Mouse (Mus musculus) hindbrain, postnatal 0 days (tissue): ENCODE results near the gene Gm15517. TPM values are rescaled to one million over a fixed set of nuclear protein-coding genes. Genes with fewer than 3 reads are reported as not detected.
"Not testable (repeated sequence)": the region's sequence is repeated elsewhere in the genome, so short reads cannot be mapped to it uniquely, and the experiment has no call there.

Experiments used
- ATAC-seq: fragments of 200-750 bp; cut with Nextera tagmentation; 2 replicates; pipeline ENCODE4 v1.8.0; 2017; ENCODE audit warnings: mild to moderate bottlenecking, moderate TSS enrichment, moderate library complexity
- DNase-seq: peaks from one replicate; pipeline ENCODE4 v3.0.0-alpha.2; 2015; ENCODE audit warnings: low spot score
- H3K27ac ChIP-seq: fragments of 300-500 bp; sonication (generic); 2 replicates; pipeline ENCODE4 v1.5.1; 2014; ENCODE audit warnings: mild to moderate bottlenecking
- H3K27me3 ChIP-seq: fragments of 300-500 bp; sonication (generic); 2 replicates; pipeline ENCODE4 v1.6.1; 2014; ENCODE audit warnings: low read length, mixed read lengths; ENCODE audit not compliant: insufficient read depth
- H3K36me3 ChIP-seq: fragments of 300-500 bp; sonication (generic); 2 replicates; pipeline ENCODE4 v1.6.1; 2014; ENCODE audit warnings: low read length, mixed read lengths; ENCODE audit not compliant: insufficient read depth
- H3K4me1 ChIP-seq: fragments of 300-500 bp; sonication (generic); 2 replicates; pipeline ENCODE4 v1.6.1; 2014; ENCODE audit warnings: antibody characterized with exemption, low read length, mixed read lengths; ENCODE audit not compliant: insufficient read depth
- H3K4me2 ChIP-seq: fragments of 300-500 bp; sonication (generic); 2 replicates; pipeline ENCODE4 v1.6.1; 2014; ENCODE audit warnings: low read depth, mild to moderate bottlenecking, low read length, moderate library complexity, mixed read lengths
- H3K4me3 ChIP-seq: fragments of 300-500 bp; sonication (generic); 2 replicates; pipeline ENCODE4 v1.5.1; 2014; ENCODE audit warnings: low read length
- H3K9ac ChIP-seq: fragments of 300-500 bp; sonication (generic); replicated peaks from 2 replicates; pipeline ENCODE4 v1.6.1; 2014; ENCODE audit warnings: mild to moderate bottlenecking, low read length, moderate library complexity, mixed read lengths
- H3K9me3 ChIP-seq: fragments of 300-500 bp; sonication (generic); 2 replicates; pipeline ENCODE4 v1.6.1; 2016; ENCODE audit warnings: low read length, mixed read lengths
- CTCF ChIP-seq: IDR thresholded peaks from 2 replicates; pipeline ENCODE4 v1.5.1; 2016; ENCODE audit warnings: antibody characterized with exemption, control low read depth, low read depth
- whole genome bisulfite sequencing: fragments of 180-500 bp; shearing (Covaris S2); extraction: QIAGEN DNeasy Blood & Tissue Kit; methylation state at CpG from one replicate; pipeline ENCODE4 v1.1.7; 2014; 5-methylcytosine and 5-hydroxymethylcytosine counted together
- polyA plus RNA-seq: library from polyadenylated mRNA; unstranded; fragments of >200 nt; fragmentation: Nextera tagmentation; extraction: Ambion mirVana; gene quantifications from 2 replicates; pipeline ENCODE4 v1.2.1, GENCODE M21; 2015
- total RNA-seq: library from RNA; depleted of rRNA; stranded (reverse); fragments of >200 nt; gene quantifications from 2 replicates; pipeline ENCODE4 v1.2.3, GENCODE M21; 2014

Gm15517 gene
- total and polyA plus RNA-seq, 2 experiments from 2014 or later: not detected

DNA sequence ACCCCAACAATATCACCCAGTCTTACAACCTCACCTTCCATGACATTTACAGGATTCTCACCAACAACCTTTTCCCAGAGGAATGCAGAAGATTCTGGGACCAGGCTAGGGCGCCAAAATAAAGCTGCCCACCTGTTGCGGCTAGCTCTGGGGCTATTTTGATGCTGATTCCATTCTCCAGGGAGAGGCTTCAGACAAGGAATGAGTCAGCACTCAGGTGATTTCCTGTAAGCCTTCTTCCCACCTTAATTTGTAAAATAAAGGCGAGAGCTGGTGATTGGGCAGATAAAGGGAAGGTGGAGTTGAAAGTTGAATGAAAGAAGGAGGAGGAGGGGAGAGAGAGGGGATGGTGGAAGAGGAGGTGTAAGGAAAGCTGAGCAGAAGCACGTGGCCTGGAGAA, 30.2 kb downstream of the Gm15517 start:
- Histone ChIP-seq H3K9ac (no peak overlapping the region), H3K27ac (no peak overlapping the region), H3K4me3 (no peak overlapping the region), H3K4me1 (no peaks in the 10 kb centered on the region), H3K27me3 (no peaks in the 10 kb centered on the region), H3K36me3 (no peaks in the 10 kb centered on the region), H3K9me3 (0 out of 2 replicates have a peak, but pooled peaks cover 3% of the 10 kb centered on the region), H3K4me2 (no peak overlapping the region)
- ATAC-seq: no peak
- no peak for TF ChIP-seq CTCF
- WGBS: 53% methylated on average over 4 of the region's 4 CpGs
- DNase-seq: no peak

DNA sequence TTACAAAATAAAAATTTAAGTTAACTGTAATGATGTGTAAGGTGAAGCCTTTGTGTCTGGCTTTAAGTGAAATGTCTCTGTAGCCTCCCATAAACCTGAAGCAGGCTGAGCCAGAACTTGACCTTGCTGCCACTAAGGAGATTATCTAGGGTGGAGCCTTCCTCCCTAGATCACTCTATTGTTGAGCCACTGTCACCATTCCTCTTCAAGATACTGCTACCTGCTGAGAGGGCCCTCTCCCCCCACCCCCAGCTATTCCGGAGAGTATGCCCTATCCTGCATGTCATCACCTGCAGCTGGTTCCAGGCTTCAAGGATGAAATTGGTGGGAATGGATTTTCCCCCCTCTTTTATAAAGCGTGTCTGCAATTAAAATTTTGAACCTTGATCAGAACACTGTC, 36.3 kb downstream of the Gm15517 start:
- not testable (repeated sequence) for ATAC-seq, H3K36me3 ChIP-seq, H3K9me3 ChIP-seq, H3K27ac ChIP-seq, H3K9ac ChIP-seq, H3K4me3 ChIP-seq, H3K4me1 ChIP-seq, H3K27me3 ChIP-seq, H3K4me2 ChIP-seq, DNase-seq
- WGBS: 79% methylated on average over 2 of the region's 2 CpGs

DNA sequence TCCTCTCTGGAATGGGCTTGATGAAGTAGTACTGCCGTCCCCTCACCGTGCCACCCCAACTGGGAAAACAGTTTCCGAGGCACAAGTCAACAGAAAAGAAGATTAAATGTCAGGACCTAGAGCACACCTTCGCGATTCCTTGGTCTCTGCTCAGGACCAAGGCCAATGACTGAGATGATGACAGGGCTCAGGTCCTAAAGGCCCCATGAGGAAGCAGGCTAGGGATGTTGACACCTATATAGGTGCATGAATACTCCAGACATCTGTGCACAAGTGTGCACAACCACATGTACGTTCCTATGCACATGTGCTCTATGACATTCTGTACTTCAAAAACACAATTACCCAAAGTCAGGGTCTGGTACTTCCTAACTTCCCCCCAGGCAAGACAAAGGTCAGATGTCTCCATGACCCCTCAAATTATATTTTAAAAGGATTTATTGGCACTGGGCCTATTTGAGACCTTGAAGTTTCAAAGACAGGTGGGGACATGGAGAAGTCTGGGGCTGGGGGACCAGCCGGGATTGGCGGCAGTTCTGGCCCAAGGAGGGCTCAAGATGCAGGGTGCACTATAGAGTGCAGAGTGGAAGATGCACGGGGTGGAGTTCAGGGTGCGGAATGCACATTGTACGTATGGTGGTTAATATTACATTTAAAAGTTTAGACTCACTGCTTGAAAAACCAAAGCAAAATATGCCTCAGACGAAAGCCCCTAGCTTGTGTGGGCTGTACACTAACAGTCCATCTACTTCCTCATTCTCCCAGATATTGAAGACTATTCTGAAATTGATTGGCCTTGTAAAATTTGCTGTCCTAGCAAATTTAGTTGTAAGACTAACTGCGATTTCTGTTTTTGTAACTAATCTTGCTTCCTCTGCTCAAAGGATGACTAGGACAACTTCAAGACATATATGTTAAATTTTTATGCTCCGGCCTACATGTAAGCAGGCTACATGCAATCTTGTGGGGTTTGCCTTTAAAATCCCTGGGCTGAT, 42.4 kb downstream of the Gm15517 start:
- peaks cover 10% of the 10 kb centered on the region; the same call in 1 of the 2 replicates for H3K4me1 ChIP-seq
- WGBS: 86% methylated on average over 14 of the region's 14 CpGs

DNA sequence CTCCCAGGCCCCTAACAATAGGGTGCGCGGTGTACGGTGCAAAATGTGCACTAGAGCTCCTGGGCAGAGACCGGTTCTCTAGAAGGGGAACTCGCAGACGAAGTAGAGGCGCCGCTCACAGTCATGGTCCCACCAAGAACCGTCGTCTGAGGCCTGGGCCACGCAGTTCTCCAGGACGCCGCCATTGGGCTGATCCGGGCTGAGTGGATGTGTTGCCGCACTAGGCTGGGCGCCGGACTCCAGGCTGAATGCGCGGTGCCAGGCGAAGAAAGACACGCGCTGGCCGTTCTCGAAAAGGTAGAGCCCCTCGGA, 43.2 kb downstream of the Gm15517 start:
- H3K4me2 ChIP-seq: peak overlapping the region; percentile 72
- H3K27ac ChIP-seq: peak overlapping the region; percentile 95
- H3K9ac ChIP-seq: peak overlapping the region; percentile 87
- H3K36me3 ChIP-seq: no peaks in the 10 kb centered on the region
- H3K4me3 ChIP-seq: peak overlapping the region; percentile 61
- peaks cover 10% of the 10 kb centered on the region; the same call in 1 of the 2 replicates for H3K4me1 ChIP-seq
- WGBS: under 1% methylated on average over 25 of the region's 25 CpGs
- ATAC-seq (peak; percentile 41), DNase-seq (no peak)
- no peaks in the 10 kb centered on the region for H3K27me3 ChIP-seq
- no peak for TF ChIP-seq CTCF
- no peaks in the 10 kb centered on the region for H3K9me3 ChIP-seq

More for the DNA sequence above, 42.4 kb downstream of the Gm15517 start:
- Histone ChIP-seq H3K27me3 (no peaks in the 10 kb centered on the region), H3K9me3 (no peaks in the 10 kb centered on the region), H3K27ac (peak overlapping the region; percentile 95), H3K9ac (peak overlapping the region; percentile 87), H3K4me3 (peak overlapping the region; percentile 61), H3K4me2 (peak overlapping the region; percentile 72), H3K36me3 (no peaks in the 10 kb centered on the region)
- TF ChIP-seq CTCF: no peak
- no peak for ATAC-seq
- no peak for DNase-seq

DNA sequence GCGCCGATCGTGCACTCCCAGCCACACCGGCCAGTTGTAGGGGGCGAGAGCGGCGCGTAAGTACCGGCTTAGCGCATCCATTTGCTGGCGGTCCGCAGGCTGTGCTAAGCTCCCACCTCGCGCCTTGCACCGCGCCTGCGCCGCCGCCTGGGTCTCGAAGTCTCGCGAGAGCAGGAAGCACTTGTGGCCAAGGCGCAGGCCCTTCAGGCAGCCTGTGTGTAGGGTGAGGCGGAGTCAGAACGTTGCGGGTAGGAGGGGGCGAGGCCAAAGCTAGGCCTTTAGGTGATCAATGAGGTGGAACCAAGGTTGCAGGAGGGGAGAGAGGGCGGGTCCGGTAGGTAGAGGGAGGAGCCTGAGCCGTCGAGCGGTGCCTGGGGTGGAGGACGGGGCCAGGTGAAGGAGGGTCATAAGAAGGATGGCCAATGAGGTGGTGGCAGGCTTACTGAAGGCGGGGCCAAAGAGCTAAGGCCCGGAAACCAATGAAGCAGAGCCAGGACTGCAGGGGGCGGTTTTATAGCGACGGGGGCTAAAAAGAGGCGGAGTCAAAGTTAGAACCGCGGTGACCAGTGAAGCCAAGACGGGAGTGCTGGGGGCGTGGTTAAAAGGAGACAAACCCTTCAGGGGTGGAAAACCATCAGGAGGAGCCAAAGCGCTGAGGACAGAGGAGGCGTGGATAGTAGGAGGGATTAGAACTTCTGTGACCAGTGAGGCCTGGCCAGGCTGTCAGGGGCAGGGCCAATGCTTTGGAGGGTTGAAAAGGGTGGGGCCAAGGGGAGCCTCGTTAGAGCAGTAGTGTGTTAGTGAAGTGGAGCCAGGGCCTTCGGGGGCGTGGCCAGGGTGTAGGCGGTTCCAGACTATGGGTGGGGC, 43.8 kb downstream of the Gm15517 start:
- peaks cover 10% of the 10 kb centered on the region; the same call in 1 of the 2 replicates for H3K4me1 ChIP-seq
- peak overlapping the region; percentile 72 for H3K4me2 ChIP-seq
- no peaks in the 10 kb centered on the region for H3K27me3 ChIP-seq
- H3K9ac ChIP-seq: peak overlapping the region; percentile 87
- under 1% methylated on average over 49 of the region's 49 CpGs for WGBS
- H3K4me3 ChIP-seq: peak overlapping the region; percentile 61
- peak overlapping the region; percentile 95 for H3K27ac ChIP-seq
- DNase-seq (peak; percentile 99), ATAC-seq (peak; percentile 96)
- H3K36me3 ChIP-seq: no peaks in the 10 kb centered on the region
- TF ChIP-seq CTCF: peak; percentile 49
- no peaks in the 10 kb centered on the region for H3K9me3 ChIP-seq

DNA sequence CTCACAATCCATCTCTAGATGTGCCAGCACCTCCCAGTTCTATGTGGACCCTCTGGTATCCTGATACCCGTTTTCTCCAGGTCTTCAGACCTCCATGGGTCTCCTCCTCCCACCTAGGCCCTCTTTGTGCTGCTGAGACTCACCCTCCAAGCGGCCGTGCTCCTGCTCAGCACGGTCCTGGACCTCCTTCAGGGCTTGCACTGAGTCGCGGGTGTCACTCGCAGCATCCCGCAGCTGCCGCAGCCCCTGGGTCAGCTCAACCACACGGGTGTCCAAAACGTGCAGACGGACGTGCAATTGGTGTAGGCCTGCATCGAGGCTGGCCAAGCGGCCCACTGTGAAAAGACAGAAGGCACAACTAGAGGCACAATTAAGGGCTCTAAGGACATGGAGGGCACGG, 44.4 kb downstream of the Gm15517 start:
- ATAC-seq: no peak

More for the DNA sequence above, 44.4 kb downstream of the Gm15517 start:
- Histone ChIP-seq H3K36me3 (no peaks in the 10 kb centered on the region), H3K9me3 (no peaks in the 10 kb centered on the region), H3K9ac (0 out of 2 replicates have a peak overlapping the region, but pooled peaks have one; percentile 14), H3K4me1 (peaks cover 10% of the 10 kb centered on the region; the same call in 1 of the 2 replicates), H3K4me3 (0 out of 2 replicates have a peak overlapping the region, but pooled peaks have one; percentile 61), H3K4me2 (peak overlapping the region; percentile 72), H3K27ac (peak overlapping the region; percentile 95; the same call in 1 of the 2 replicates), H3K27me3 (no peaks in the 10 kb centered on the region)
- 11% methylated on average over 16 of the region's 16 CpGs for WGBS
- no peak for DNase-seq
- no peak for TF ChIP-seq CTCF
